Mouse (Mus musculus): ENCODE measurements around the gene Lrrc25. TPM values are rescaled to one million over a fixed set of nuclear protein-coding genes. Genes with fewer than 3 reads are reported as not detected.
A peak's percentile ranks its signal among the peaks of the same experiment; 100 is the strongest.

The Lrrc25 gene
- total and polyA plus RNA-seq, 2 experiments: 1.4 to 7.0 TPM

- no peak overlapping the region; the same call in 1 of the 2 replicates for H3K4me3 ChIP-seq (ENCODE audit: insufficient read depth, low read depth, low read length)
- H3K27ac ChIP-seq (replicated peaks; ENCODE audit: insufficient read depth, low read depth, low read length): no peak overlapping the region
- H3K9ac ChIP-seq (ENCODE audit: low read depth, low read length): no peak overlapping the region
These were observed 18.3 kb upstream of the Lrrc25 start for GRCm38 (mm10) chr8:70597417-70598272.

GRCm38 (mm10) chr8:70598283-70598682, 17.7 kb upstream of the Lrrc25 start:
- H3K9ac ChIP-seq (ENCODE audit: low read depth, low read length): no peak overlapping the region
- H3K27ac ChIP-seq (replicated peaks; ENCODE audit: insufficient read depth, low read depth, low read length): no peak overlapping the region
- TF ChIP-seq CTCF (IDR thresholded peaks at IDR 0.05; ENCODE audit: low read depth, low read length) (peak; percentile 85), POLR2A (IDR thresholded peaks at IDR 0.05; ENCODE audit: extremely low read depth, insufficient read depth, low read length) (no peak)
- peaks cover 5% of the 10 kb centered on the region; the same call in 1 of the 2 replicates for H3K4me1 ChIP-seq (ENCODE audit: control insufficient read depth, insufficient read depth, low read length)
- WGBS: 20% methylated on average over 29 of the region's 29 CpGs
- H3K4me3 ChIP-seq (ENCODE audit: insufficient read depth, low read depth, low read length): no peak overlapping the region
- H3K79me2 ChIP-seq (ENCODE audit: control insufficient read depth, insufficient read depth, low read length): no peaks in the 10 kb centered on the region
- no peaks in the 10 kb centered on the region for H3K27me3 ChIP-seq (ENCODE audit: control insufficient read depth, insufficient read depth, low read length)
- H3K36me3 ChIP-seq (ENCODE audit: control insufficient read depth, insufficient read depth, low read length): no peaks in the 10 kb centered on the region
- DNase-seq (ENCODE audit: extremely low read depth, low read depth, low spot score): peak; percentile 43

More at GRCm38 (mm10) chr8:70597417-70598272, 18.3 kb upstream of the Lrrc25 start:
- 43% methylated on average over 68 of the region's 68 CpGs for WGBS
- no peaks in the 10 kb centered on the region for H3K27me3 ChIP-seq (ENCODE audit: control insufficient read depth, insufficient read depth, low read length)
- TF ChIP-seq POLR2A (IDR thresholded peaks at IDR 0.05; ENCODE audit: extremely low read depth, insufficient read depth, low read length) (no peak), CTCF (IDR thresholded peaks at IDR 0.05; ENCODE audit: low read depth, low read length) (no peak)
- no peak for DNase-seq (ENCODE audit: extremely low read depth, low read depth, low spot score)
- H3K4me1 ChIP-seq (ENCODE audit: control insufficient read depth, insufficient read depth, low read length): peaks cover 11% of the 10 kb centered on the region
- H3K79me2 ChIP-seq (ENCODE audit: control insufficient read depth, insufficient read depth, low read length): no peaks in the 10 kb centered on the region
- no peaks in the 10 kb centered on the region for H3K36me3 ChIP-seq (ENCODE audit: control insufficient read depth, insufficient read depth, low read length)

GRCm38 (mm10) chr8:70598722-70599121, 17.2 kb upstream of the Lrrc25 start:
- Histone ChIP-seq H3K79me2 (ENCODE audit: control insufficient read depth, insufficient read depth, low read length) (no peaks in the 10 kb centered on the region), H3K27ac (replicated peaks; ENCODE audit: insufficient read depth, low read depth, low read length) (no peak overlapping the region), H3K27me3 (ENCODE audit: control insufficient read depth, insufficient read depth, low read length) (no peaks in the 10 kb centered on the region), H3K4me1 (ENCODE audit: control insufficient read depth, insufficient read depth, low read length) (peaks cover 4% of the 10 kb centered on the region; the same call in 1 of the 2 replicates), H3K9ac (ENCODE audit: low read depth, low read length) (no peak overlapping the region), H3K4me3 (ENCODE audit: insufficient read depth, low read depth, low read length) (no peak overlapping the region), H3K36me3 (ENCODE audit: control insufficient read depth, insufficient read depth, low read length) (no peaks in the 10 kb centered on the region)
- WGBS: 51% methylated on average over 10 of the region's 10 CpGs
- no peak for TF ChIP-seq POLR2A (IDR thresholded peaks at IDR 0.05; ENCODE audit: extremely low read depth, insufficient read depth, low read length)
- no peak for TF ChIP-seq CTCF (IDR thresholded peaks at IDR 0.05; ENCODE audit: low read depth, low read length)
- DNase-seq (ENCODE audit: extremely low read depth, low read depth, low spot score): no peak

GRCm38 (mm10) chr8:70599507-70600290, 16.3 kb upstream of the Lrrc25 start:
- WGBS: 85% methylated on average over 12 of the region's 12 CpGs

GRCm38 (mm10) chr8:70600473-70601270, 15.3 kb upstream of the Lrrc25 start:
- Histone ChIP-seq H3K4me3 (ENCODE audit: insufficient read depth, low read depth, low read length) (no peak overlapping the region), H3K9ac (ENCODE audit: low read depth, low read length) (no peak overlapping the region), H3K4me1 (ENCODE audit: control insufficient read depth, insufficient read depth, low read length) (no peaks in the 10 kb centered on the region), H3K27me3 (ENCODE audit: control insufficient read depth, insufficient read depth, low read length) (no peaks in the 10 kb centered on the region), H3K36me3 (ENCODE audit: control insufficient read depth, insufficient read depth, low read length) (no peaks in the 10 kb centered on the region), H3K79me2 (ENCODE audit: control insufficient read depth, insufficient read depth, low read length) (no peaks in the 10 kb centered on the region), H3K27ac (replicated peaks; ENCODE audit: insufficient read depth, low read depth, low read length) (peak overlapping the region; percentile 22)
- WGBS: 48% methylated on average over 10 of the region's 10 CpGs
- DNase-seq (ENCODE audit: extremely low read depth, low read depth, low spot score): no peak
- no peak for TF ChIP-seq CTCF (IDR thresholded peaks at IDR 0.05; ENCODE audit: low read depth, low read length)
- no peak for TF ChIP-seq POLR2A (IDR thresholded peaks at IDR 0.05; ENCODE audit: extremely low read depth, insufficient read depth, low read length)

More at GRCm38 (mm10) chr8:70599507-70600290, 16.3 kb upstream of the Lrrc25 start:
- Histone ChIP-seq H3K9ac (ENCODE audit: low read depth, low read length) (no peak overlapping the region), H3K27ac (replicated peaks; ENCODE audit: insufficient read depth, low read depth, low read length) (no peak overlapping the region), H3K27me3 (ENCODE audit: control insufficient read depth, insufficient read depth, low read length) (no peaks in the 10 kb centered on the region), H3K36me3 (ENCODE audit: control insufficient read depth, insufficient read depth, low read length) (no peaks in the 10 kb centered on the region), H3K79me2 (ENCODE audit: control insufficient read depth, insufficient read depth, low read length) (no peaks in the 10 kb centered on the region), H3K4me3 (ENCODE audit: insufficient read depth, low read depth, low read length) (no peak overlapping the region), H3K4me1 (ENCODE audit: control insufficient read depth, insufficient read depth, low read length) (peaks cover 4% of the 10 kb centered on the region; the same call in 1 of the 2 replicates)
- no peak for DNase-seq (ENCODE audit: extremely low read depth, low read depth, low spot score)
- TF ChIP-seq POLR2A (IDR thresholded peaks at IDR 0.05; ENCODE audit: extremely low read depth, insufficient read depth, low read length) (no peak), CTCF (IDR thresholded peaks at IDR 0.05; ENCODE audit: low read depth, low read length) (no peak)

All from liver, adult 2 months (tissue).